Mouse (Mus musculus) cerebellum, adult 2 months (tissue): ENCODE data around the gene Pou3f1. TPM values are rescaled to one million over a fixed set of nuclear protein-coding genes. Genes with fewer than 3 reads are reported as not detected.
A peak's percentile ranks its signal among the peaks of the same experiment; 100 is the strongest.

ENCODE experiments used
- DNase-seq, 2 experiments: peaks; one replicate each; pipeline ENCODE4 v3.0.0; 2021
- H3K27ac ChIP-seq: fragments of 200-500 bp; 2 replicates; pipeline ENCODE4 v1.5.1; 2012; ENCODE audit warnings: low read length, control low read depth, inconsistent platforms; ENCODE audit not compliant: insufficient read depth
- H3K27me3 ChIP-seq: fragments of 200-500 bp; 2 replicates; pipeline ENCODE4 v1.6.1; 2012; ENCODE audit warnings: inconsistent platforms, mild to moderate bottlenecking, low read length, moderate library complexity; ENCODE audit not compliant: control insufficient read depth, insufficient read depth
- H3K4me1 ChIP-seq: fragments of 200-500 bp; 2 replicates; pipeline ENCODE4 v1.6.1; 2011; ENCODE audit warnings: low read length; ENCODE audit not compliant: control insufficient read depth, insufficient read depth
- H3K4me3 ChIP-seq: fragments of 200-500 bp; replicated peaks from 2 replicates; pipeline ENCODE3; 2011; ENCODE audit warnings: mild to moderate bottlenecking, low read depth, low read length, control low read depth; ENCODE audit not compliant: insufficient read depth
- CTCF ChIP-seq: fragments of 200-500 bp; IDR thresholded peaks from 2 replicates; pipeline ENCODE4 v1.5.1; 2011; ENCODE audit warnings: low read depth, mild to moderate bottlenecking, control low read depth, low read length, moderate library complexity, borderline replicate concordance; ENCODE audit not compliant: insufficient read depth
- POLR2A ChIP-seq: fragments of 200-500 bp; IDR thresholded peaks from 2 replicates; pipeline ENCODE4 v1.6.1; 2011; ENCODE audit warnings: low read length, control low read depth, borderline replicate concordance; ENCODE audit not compliant: insufficient read depth
- WGBS: fragments of 180-500 bp; shearing (Covaris S2); methylation state at CpG from one replicate; pipeline ENCODE4 v1.1.7; 2018; 5-methylcytosine and 5-hydroxymethylcytosine counted together
- polyA plus RNA-seq: library from polyadenylated mRNA; depleted of rRNA; stranded (reverse); fragments of >200 nt; gene quantifications from 2 replicates; pipeline ENCODE4 v1.2.3, GENCODE M21; 2012

The Pou3f1 gene
- polyA plus RNA-seq, 1 experiment: 3.3 TPM

- H3K27ac ChIP-seq: no peak overlapping the region
- 0 out of 2 replicates have a peak, but pooled peaks cover 2% of the 10 kb centered on the region for H3K4me1 ChIP-seq
- H3K27me3 ChIP-seq: no peaks in the 10 kb centered on the region
- TF ChIP-seq POLR2A: no peak
- TF ChIP-seq CTCF: no peak
- 60% methylated on average over 14 of the region's 14 CpGs for WGBS
- no peak overlapping the region for H3K4me3 ChIP-seq
- no peak for DNase-seq
Measured at GRCm38 (mm10) chr4:124667476-124668033, 10.9 kb downstream of the Pou3f1 start.

GRCm38 (mm10) chr4:124668078-124668477 lies 11.5 kb downstream of the Pou3f1 start:
- Histone ChIP-seq H3K27ac (no peak overlapping the region), H3K27me3 (no peaks in the 10 kb centered on the region), H3K4me3 (no peak overlapping the region), H3K4me1 (0 out of 2 replicates have a peak, but pooled peaks cover 2% of the 10 kb centered on the region)
- no peak for DNase-seq
- TF ChIP-seq POLR2A (no peak), CTCF (no peak)
- 46% methylated on average over 8 of the region's 8 CpGs for WGBS

- whole genome bisulfite sequencing: 53% methylated on average over 8 of the region's 8 CpGs
- DNase-seq: peak in 1 of 2 experiments; percentile 7
- Histone ChIP-seq H3K4me1 (0 out of 2 replicates have a peak, but pooled peaks cover 2% of the 10 kb centered on the region), H3K27me3 (no peaks in the 10 kb centered on the region), H3K27ac (no peak overlapping the region), H3K4me3 (no peak overlapping the region)
- TF ChIP-seq POLR2A: no peak
Measured at GRCm38 (mm10) chr4:124670232-124670631, 13.6 kb downstream of the Pou3f1 start.

GRCm38 (mm10) chr4:124671583-124671982 lies 15.0 kb downstream of the Pou3f1 start:
- peak in 1 of 2 experiments; percentile 24 for DNase-seq
- no peak overlapping the region for H3K4me3 ChIP-seq
- H3K27me3 ChIP-seq: no peaks in the 10 kb centered on the region
- TF ChIP-seq CTCF: no peak
- no peak for TF ChIP-seq POLR2A
- 0 out of 2 replicates have a peak, but pooled peaks cover 2% of the 10 kb centered on the region for H3K4me1 ChIP-seq
- WGBS: 66% methylated on average over 7 of the region's 7 CpGs
- H3K27ac ChIP-seq: no peak overlapping the region

- TF ChIP-seq CTCF (no peak), POLR2A (no peak)
- H3K4me1 ChIP-seq: 0 out of 2 replicates have a peak, but pooled peaks cover 2% of the 10 kb centered on the region
- H3K27ac ChIP-seq: peak overlapping the region; percentile 23; the same call in 1 of the 2 replicates
- DNase-seq: peak; percentile 69 to 71
- 3% methylated on average over 31 of the region's 31 CpGs for WGBS
- H3K4me3 ChIP-seq: peak overlapping the region; percentile 45
- no peaks in the 10 kb centered on the region for H3K27me3 ChIP-seq
Measured at GRCm38 (mm10) chr4:124672347-124673320, 16.0 kb downstream of the Pou3f1 start.

- WGBS: 32% methylated on average over 17 of the region's 17 CpGs
- TF ChIP-seq POLR2A: no peak
- no peak for TF ChIP-seq CTCF
- no peak overlapping the region for H3K27ac ChIP-seq
- peak; percentile 10 to 19 for DNase-seq
- 0 out of 2 replicates have a peak, but pooled peaks cover 2% of the 10 kb centered on the region for H3K4me1 ChIP-seq
- H3K4me3 ChIP-seq: no peak overlapping the region
- no peaks in the 10 kb centered on the region for H3K27me3 ChIP-seq
Measured at GRCm38 (mm10) chr4:124674334-124675032, 17.9 kb downstream of the Pou3f1 start.

- peak; percentile 64 to 69 for DNase-seq
- Histone ChIP-seq H3K27me3 (no peaks in the 10 kb centered on the region), H3K4me3 (no peak overlapping the region), H3K4me1 (0 out of 2 replicates have a peak, but pooled peaks cover 2% of the 10 kb centered on the region), H3K27ac (no peak overlapping the region)
- WGBS: 6% methylated on average over 4 of the region's 4 CpGs
- TF ChIP-seq POLR2A: no peak
- TF ChIP-seq CTCF: peak; percentile 76
Measured at GRCm38 (mm10) chr4:124675037-124675436, 18.4 kb downstream of the Pou3f1 start.
